Mouse (Mus musculus): Measurements from ENCODE around the gene Nprl2. TPM values are rescaled to one million over a fixed set of nuclear protein-coding genes. Genes with fewer than 3 reads are reported as not detected.

Nprl2 gene
- polyA plus RNA-seq, 1 experiment from 2014 or later, result 48.6 TPM

DNA sequence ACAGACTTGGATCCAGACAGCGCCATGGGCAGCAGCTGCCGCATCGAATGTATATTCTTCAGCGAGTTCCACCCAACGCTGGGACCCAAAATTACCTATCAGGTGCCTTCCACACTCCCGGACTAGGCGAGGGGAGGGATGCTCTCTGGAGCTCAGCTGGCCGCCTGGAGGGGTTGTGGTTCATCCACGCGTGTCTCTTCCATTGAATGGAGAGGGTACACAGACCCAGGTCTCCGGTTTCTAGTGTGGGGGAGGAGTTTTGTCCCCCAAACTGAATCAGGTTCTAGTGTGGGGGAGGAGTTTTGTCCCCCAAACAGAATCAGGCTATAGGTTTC is 293 bp downstream of the Nprl2 start:
- H3K9me3 ChIP-seq (ENCODE audit: control insufficient read depth, low read length), result no peaks in the 10 kb centered on the region
- H3K36me3 ChIP-seq (ENCODE audit: control insufficient read depth, insufficient read depth, low read length), result peaks cover 40% of the 10 kb centered on the region
- H3K4me3 ChIP-seq (ENCODE audit: low read length), result peak overlapping the region; percentile 45
- H3K27me3 ChIP-seq (ENCODE audit: control insufficient read depth, insufficient read depth, low read length), result no peaks in the 10 kb centered on the region
- H3K9ac ChIP-seq (ENCODE audit: low read depth, low read length), result peak overlapping the region; percentile 65
- H3K4me1 ChIP-seq (ENCODE audit: control insufficient read depth, insufficient read depth, low read length), result peaks cover 16% of the 10 kb centered on the region
- H3K27ac ChIP-seq (ENCODE audit: low read depth, low read length), result 0 out of 2 replicates have a peak overlapping the region, but pooled peaks have one; percentile 44
- under 1% methylated on average over 11 of the region's 11 CpGs for WGBS
- H3K4me2 ChIP-seq (replicated peaks; ENCODE audit: low read depth, low read length), result peak overlapping the region; percentile 77
- ATAC-seq (ENCODE audit: low FRiP score, low TSS enrichment), result peak; percentile 24

DNA sequence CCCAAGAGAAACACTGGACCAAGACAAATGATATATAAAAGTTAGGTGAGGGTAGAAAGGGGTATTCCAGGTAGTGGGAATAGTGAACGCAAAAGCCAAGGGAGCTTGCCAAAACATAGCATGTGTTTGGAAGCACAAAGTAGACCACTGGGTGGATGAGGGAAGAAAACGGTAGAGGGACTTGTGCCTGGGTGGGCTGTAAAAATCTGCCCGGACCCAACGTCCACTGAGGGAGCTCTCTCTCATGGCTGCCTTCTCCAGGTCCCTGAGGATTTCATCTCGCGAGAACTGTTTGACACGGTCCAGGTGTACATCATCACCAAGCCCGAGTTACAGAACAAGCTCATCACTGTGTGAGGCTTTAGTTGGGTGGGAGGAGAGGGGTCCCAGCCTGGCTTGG is 695 bp downstream of the Nprl2 start:
- Histone ChIP-seq H3K9ac (ENCODE audit: low read depth, low read length) (peak overlapping the region; percentile 65), H3K4me3 (ENCODE audit: low read length) (peak overlapping the region; percentile 45), H3K27ac (ENCODE audit: low read depth, low read length) (no peak overlapping the region), H3K27me3 (ENCODE audit: control insufficient read depth, insufficient read depth, low read length) (no peaks in the 10 kb centered on the region), H3K36me3 (ENCODE audit: control insufficient read depth, insufficient read depth, low read length) (peaks cover 38% of the 10 kb centered on the region), H3K4me2 (replicated peaks; ENCODE audit: low read depth, low read length) (peak overlapping the region; percentile 77), H3K4me1 (ENCODE audit: control insufficient read depth, insufficient read depth, low read length) (peaks cover 19% of the 10 kb centered on the region; the same call in 1 of the 2 replicates), H3K9me3 (ENCODE audit: control insufficient read depth, low read length) (no peaks in the 10 kb centered on the region)
- no peak for ATAC-seq (ENCODE audit: low FRiP score, low TSS enrichment)
- 35% methylated on average over 8 of the region's 8 CpGs for WGBS

DNA sequence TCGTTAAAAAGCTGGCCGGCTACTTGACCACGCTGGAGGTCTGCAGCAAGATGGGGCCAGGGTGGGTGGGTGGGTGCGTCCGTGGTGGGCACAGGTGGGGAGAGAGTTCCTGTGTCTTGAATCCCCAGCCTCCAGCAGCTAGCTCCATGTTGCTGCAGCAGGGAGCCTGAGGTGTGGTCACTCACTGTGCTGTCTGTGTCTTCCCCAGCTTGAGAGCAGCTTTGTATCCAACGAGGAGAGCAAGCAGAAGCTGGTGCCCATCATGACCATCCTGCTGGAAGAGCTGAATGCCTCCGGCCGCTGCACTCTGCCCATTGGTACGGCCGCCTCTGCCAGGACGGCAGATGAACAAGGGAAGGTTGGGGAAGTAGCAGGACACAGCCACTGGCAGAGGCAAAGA is 1.3 kb downstream of the Nprl2 start:
- ATAC-seq (ENCODE audit: low FRiP score, low TSS enrichment), result no peak
- Histone ChIP-seq H3K4me2 (replicated peaks; ENCODE audit: low read depth, low read length) (peak overlapping the region; percentile 77), H3K27me3 (ENCODE audit: control insufficient read depth, insufficient read depth, low read length) (no peaks in the 10 kb centered on the region), H3K27ac (ENCODE audit: low read depth, low read length) (no peak overlapping the region), H3K4me3 (ENCODE audit: low read length) (no peak overlapping the region), H3K9me3 (ENCODE audit: control insufficient read depth, low read length) (no peaks in the 10 kb centered on the region), H3K4me1 (ENCODE audit: control insufficient read depth, insufficient read depth, low read length) (peaks cover 19% of the 10 kb centered on the region; the same call in 1 of the 2 replicates), H3K9ac (ENCODE audit: low read depth, low read length) (peak overlapping the region; percentile 65; the same call in 1 of the 2 replicates), H3K36me3 (ENCODE audit: control insufficient read depth, insufficient read depth, low read length) (peaks cover 32% of the 10 kb centered on the region)
- 87% methylated on average over 11 of the region's 11 CpGs for WGBS

DNA sequence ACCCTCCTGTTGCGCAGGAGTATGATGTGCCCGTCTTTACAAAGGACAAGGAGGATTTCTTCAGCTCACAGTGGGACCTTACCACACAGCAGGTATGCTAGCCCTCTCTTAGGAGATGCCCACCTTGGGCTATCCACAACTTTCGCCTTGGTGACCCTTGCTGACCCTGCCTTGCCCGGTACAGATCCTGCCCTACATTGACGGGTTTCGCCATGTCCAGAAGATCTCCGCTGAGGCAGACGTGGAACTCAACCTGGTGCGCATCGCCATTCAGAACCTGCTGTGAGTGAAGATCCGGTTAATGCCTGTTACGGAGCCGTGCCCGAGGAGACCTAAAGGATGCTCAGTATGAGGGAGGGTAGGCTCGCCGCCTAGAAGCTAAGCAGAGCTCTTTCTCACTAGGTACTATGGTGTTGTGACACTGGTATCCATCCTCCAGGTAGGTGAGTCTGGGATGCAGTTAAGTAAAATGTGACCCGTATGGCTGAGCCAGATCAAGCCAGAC is 2.2 kb downstream of the Nprl2 start:
- no peak overlapping the region for H3K9ac ChIP-seq (ENCODE audit: low read depth, low read length)
- H3K9me3 ChIP-seq (ENCODE audit: control insufficient read depth, low read length), result no peaks in the 10 kb centered on the region
- peaks cover 19% of the 10 kb centered on the region; the same call in 1 of the 2 replicates for H3K4me1 ChIP-seq (ENCODE audit: control insufficient read depth, insufficient read depth, low read length)
- 95% methylated on average over 17 of the region's 17 CpGs for WGBS
- H3K4me2 ChIP-seq (replicated peaks; ENCODE audit: low read depth, low read length), result no peak overlapping the region
- no peak for ATAC-seq (ENCODE audit: low FRiP score, low TSS enrichment)
- H3K36me3 ChIP-seq (ENCODE audit: control insufficient read depth, insufficient read depth, low read length), result peaks cover 23% of the 10 kb centered on the region
- no peak overlapping the region for H3K27ac ChIP-seq (ENCODE audit: low read depth, low read length)
- H3K4me3 ChIP-seq (ENCODE audit: low read length), result no peak overlapping the region
- no peaks in the 10 kb centered on the region for H3K27me3 ChIP-seq (ENCODE audit: control insufficient read depth, insufficient read depth, low read length)

GRCm38 (mm10) chr9:107544729-107545128 is 2.7 kb downstream of the Nprl2 start:
- WGBS, result 93% methylated on average over 12 of the region's 12 CpGs
- Histone ChIP-seq H3K4me1 (ENCODE audit: control insufficient read depth, insufficient read depth, low read length) (peaks cover 19% of the 10 kb centered on the region; the same call in 1 of the 2 replicates), H3K4me3 (ENCODE audit: low read length) (no peak overlapping the region), H3K27ac (ENCODE audit: low read depth, low read length) (no peak overlapping the region), H3K36me3 (ENCODE audit: control insufficient read depth, insufficient read depth, low read length) (peaks cover 18% of the 10 kb centered on the region), H3K27me3 (ENCODE audit: control insufficient read depth, insufficient read depth, low read length) (no peaks in the 10 kb centered on the region), H3K9ac (ENCODE audit: low read depth, low read length) (no peak overlapping the region), H3K4me2 (replicated peaks; ENCODE audit: low read depth, low read length) (no peak overlapping the region), H3K9me3 (ENCODE audit: control insufficient read depth, low read length) (no peaks in the 10 kb centered on the region)
- no peak for ATAC-seq (ENCODE audit: low FRiP score, low TSS enrichment)

GRCm38 (mm10) chr9:107545199-107545598 is 3.2 kb downstream of the Nprl2 start:
- Histone ChIP-seq H3K27ac (ENCODE audit: low read depth, low read length) (no peak overlapping the region), H3K4me1 (ENCODE audit: control insufficient read depth, insufficient read depth, low read length) (peaks cover 19% of the 10 kb centered on the region; the same call in 1 of the 2 replicates), H3K4me3 (ENCODE audit: low read length) (no peak overlapping the region), H3K9ac (ENCODE audit: low read depth, low read length) (no peak overlapping the region), H3K4me2 (replicated peaks; ENCODE audit: low read depth, low read length) (no peak overlapping the region), H3K36me3 (ENCODE audit: control insufficient read depth, insufficient read depth, low read length) (peaks cover 14% of the 10 kb centered on the region), H3K9me3 (ENCODE audit: control insufficient read depth, low read length) (no peaks in the 10 kb centered on the region), H3K27me3 (ENCODE audit: control insufficient read depth, insufficient read depth, low read length) (no peaks in the 10 kb centered on the region)
- WGBS, result 86% methylated on average over 10 of the region's 10 CpGs
- ATAC-seq (ENCODE audit: low FRiP score, low TSS enrichment), result no peak

DNA sequence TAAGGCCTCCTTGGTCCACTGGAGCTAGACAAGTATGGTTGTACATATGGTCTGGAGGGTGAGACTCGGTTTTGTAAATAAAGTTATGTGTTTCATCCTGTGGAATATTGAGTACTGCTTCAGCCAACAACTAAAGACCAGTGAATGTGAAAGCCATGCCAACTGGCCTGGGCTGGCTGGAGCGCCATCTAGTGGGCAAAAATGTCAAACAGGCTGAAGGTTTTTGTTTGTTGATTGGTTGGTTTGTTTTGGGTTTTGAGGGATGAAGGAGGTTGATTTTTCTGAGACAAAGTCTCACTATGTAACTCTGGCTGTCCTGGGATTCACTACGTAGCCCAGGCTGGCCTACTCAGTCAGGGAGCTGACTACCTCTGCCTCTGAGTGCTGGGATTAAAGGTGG is 3.6 kb downstream of the Nprl2 start:
- Histone ChIP-seq H3K4me3 (ENCODE audit: low read length) (no peak overlapping the region), H3K4me2 (replicated peaks; ENCODE audit: low read depth, low read length) (no peak overlapping the region), H3K9ac (ENCODE audit: low read depth, low read length) (no peak overlapping the region), H3K4me1 (ENCODE audit: control insufficient read depth, insufficient read depth, low read length) (peaks cover 21% of the 10 kb centered on the region; the same call in 1 of the 2 replicates), H3K36me3 (ENCODE audit: control insufficient read depth, insufficient read depth, low read length) (peaks cover 14% of the 10 kb centered on the region), H3K9me3 (ENCODE audit: control insufficient read depth, low read length) (no peaks in the 10 kb centered on the region), H3K27me3 (ENCODE audit: control insufficient read depth, insufficient read depth, low read length) (no peaks in the 10 kb centered on the region), H3K27ac (ENCODE audit: low read depth, low read length) (no peak overlapping the region)
- WGBS, result 6% methylated on average over 3 of the region's 3 CpGs
- no peak for ATAC-seq (ENCODE audit: low FRiP score, low TSS enrichment)

GRCm38 (mm10) chr9:107547026-107547425 is 5.0 kb downstream of the Nprl2 start, which contains the start of gene Zmynd10:
TSS of gene Zmynd10 (plus strand) at chr9:107547298.
- WGBS, result 4% methylated on average over 20 of the region's 20 CpGs
- Histone ChIP-seq H3K9me3 (ENCODE audit: control insufficient read depth, low read length) (no peaks in the 10 kb centered on the region), H3K27me3 (ENCODE audit: control insufficient read depth, insufficient read depth, low read length) (no peaks in the 10 kb centered on the region), H3K36me3 (ENCODE audit: control insufficient read depth, insufficient read depth, low read length) (peaks cover 14% of the 10 kb centered on the region), H3K9ac (ENCODE audit: low read depth, low read length) (0 out of 2 replicates have a peak within 1 kb of the TSS, but pooled peaks have one; percentile 0), H3K4me3 (ENCODE audit: low read length) (peak within 1 kb of the TSS; percentile 1; the same call in 1 of the 2 replicates), H3K27ac (ENCODE audit: low read depth, low read length) (0 out of 2 replicates have a peak within 1 kb of the TSS, but pooled peaks have one; percentile 24), H3K4me1 (ENCODE audit: control insufficient read depth, insufficient read depth, low read length) (peaks cover 34% of the 10 kb centered on the region; the same call in 1 of the 2 replicates), H3K4me2 (replicated peaks; ENCODE audit: low read depth, low read length) (peak within 1 kb of the TSS; percentile 24)
- peak; percentile 53 for ATAC-seq (ENCODE audit: low FRiP score, low TSS enrichment)

GRCm38 (mm10) chr9:107547957-107548356 is 5.9 kb downstream of the Nprl2 start:
- 82% methylated on average over 5 of the region's 5 CpGs for WGBS
- ATAC-seq (ENCODE audit: low FRiP score, low TSS enrichment), result no peak
- Histone ChIP-seq H3K4me1 (ENCODE audit: control insufficient read depth, insufficient read depth, low read length) (peaks cover 37% of the 10 kb centered on the region; the same call in 1 of the 2 replicates), H3K27me3 (ENCODE audit: control insufficient read depth, insufficient read depth, low read length) (no peaks in the 10 kb centered on the region), H3K4me2 (replicated peaks; ENCODE audit: low read depth, low read length) (no peak overlapping the region), H3K4me3 (ENCODE audit: low read length) (no peak overlapping the region), H3K9me3 (ENCODE audit: control insufficient read depth, low read length) (no peaks in the 10 kb centered on the region), H3K9ac (ENCODE audit: low read depth, low read length) (no peak overlapping the region), H3K36me3 (ENCODE audit: control insufficient read depth, insufficient read depth, low read length) (peaks cover 14% of the 10 kb centered on the region), H3K27ac (ENCODE audit: low read depth, low read length) (no peak overlapping the region)
